Mouse (Mus musculus) c-Kit-positive CD71-positive TER-119-negative erythroid progenitor cells, embryonic 14.5 days (primary cell): ENCODE results near the gene Syt8.

ENCODE experiments used
- DNase-seq: peaks from one replicate; pipeline ENCODE4 v3.0.0-alpha.2; 2013; ENCODE audit warnings: low read depth

Syt8 gene

DNA sequence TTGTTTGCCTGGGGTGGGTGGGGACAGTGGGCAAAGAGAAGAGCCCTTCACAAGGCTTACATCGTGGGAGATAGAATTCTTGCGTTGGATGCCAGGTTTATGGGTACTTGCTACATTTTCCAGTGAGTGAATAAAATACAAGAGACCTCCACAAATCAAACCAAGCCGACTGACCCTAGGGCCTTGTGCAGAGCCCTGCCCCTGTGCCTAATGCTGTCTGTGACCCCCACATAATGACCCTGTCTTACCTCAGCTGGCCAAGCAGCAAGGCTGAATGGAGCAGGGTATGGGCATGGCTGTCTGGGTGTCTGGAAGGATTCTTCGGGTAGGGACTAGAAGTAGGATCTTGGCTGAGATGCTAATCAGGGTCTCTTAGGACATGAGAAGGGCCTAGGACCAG lies 11.6 kb downstream of the Syt8 start:
- DNase-seq = no peak

DNA sequence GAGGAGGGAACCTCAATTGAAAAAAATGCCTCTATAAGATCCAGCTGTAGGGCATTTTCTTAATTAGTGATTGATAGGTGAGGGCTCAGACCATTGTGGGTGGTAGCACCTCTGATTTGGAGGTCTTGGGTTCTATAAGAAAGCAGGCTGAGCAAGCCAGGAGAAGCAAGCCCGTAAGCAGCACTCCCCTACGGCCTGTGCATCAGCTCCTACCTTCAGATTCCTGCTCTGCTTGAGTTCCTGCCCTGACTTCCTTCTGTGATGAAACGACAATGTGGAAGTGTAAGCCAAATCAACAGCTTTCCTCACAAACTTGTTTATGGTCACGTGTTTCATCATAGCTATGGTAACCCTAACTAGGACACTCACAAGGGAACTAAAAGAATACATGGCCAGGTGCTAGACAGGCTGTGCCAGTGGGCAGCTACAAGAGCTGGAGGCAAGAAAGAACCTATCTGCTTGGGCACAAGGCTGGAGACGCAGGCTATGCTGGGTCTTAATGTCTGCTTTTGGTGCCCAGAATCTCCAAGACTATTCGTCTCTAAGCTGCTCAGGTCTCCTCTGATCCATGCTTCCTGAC lies 14.5 kb downstream of the Syt8 start:
- no peak for DNase-seq

DNA sequence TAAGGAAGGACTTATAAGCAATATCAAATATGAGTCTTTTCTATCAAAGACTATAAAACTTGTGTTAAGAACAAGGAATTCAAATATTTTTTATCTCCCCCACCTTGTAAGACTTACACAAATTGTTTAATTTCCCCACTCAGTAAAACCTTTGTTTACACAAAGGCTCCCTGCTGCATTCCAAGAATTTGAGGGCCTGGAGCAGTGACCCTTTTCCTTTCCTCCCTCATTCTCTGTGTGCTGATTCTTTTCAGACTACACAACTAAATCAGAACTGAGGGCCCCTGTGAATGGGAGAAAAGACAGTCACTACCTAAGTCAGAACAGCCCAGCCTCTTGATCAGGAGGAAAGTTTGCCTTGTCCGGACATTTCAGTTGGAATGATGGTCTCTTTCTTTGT lies 20.1 kb downstream of the Syt8 start:
- no peak for DNase-seq

DNA sequence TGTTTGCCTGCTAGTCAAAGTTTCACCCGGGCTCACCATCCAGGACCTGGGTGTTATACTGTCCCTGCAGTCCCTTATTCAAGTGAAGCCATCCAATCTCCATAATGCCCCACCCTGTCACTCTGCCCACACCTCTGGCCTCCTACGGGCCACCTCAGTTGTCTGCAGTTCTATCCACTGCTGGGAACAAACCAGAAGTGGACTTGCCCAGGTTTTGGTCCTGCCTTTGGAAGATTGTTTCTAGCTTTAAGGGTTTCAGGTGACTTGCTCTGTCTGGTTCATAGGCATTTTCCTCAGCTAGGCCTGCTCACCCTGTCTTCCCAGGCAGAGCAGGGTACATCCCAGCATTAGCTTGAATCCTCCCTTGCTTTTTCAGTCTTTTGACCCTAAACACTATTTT lies 20.6 kb downstream of the Syt8 start:
- no peak for DNase-seq

DNA sequence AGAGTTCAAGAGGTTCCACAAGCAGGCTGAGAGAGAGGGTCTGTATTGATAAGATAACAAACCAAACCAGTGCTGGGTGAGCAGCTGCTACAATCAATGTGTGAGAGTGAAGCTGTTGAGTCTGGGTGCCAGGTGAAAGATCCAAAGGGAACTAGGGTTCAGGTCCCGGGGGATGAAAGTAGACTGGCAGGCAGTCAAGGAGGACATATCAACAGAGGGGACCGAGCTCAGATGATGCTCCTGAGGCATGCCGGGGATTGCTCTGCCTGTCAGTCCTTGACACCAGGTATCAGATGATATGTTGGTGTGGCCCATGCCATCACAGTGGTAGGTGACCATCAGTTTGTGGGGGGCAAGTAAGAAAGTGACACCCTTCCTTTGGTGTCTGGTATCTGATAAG lies 22.2 kb downstream of the Syt8 start:
- DNase-seq = no peak

DNA sequence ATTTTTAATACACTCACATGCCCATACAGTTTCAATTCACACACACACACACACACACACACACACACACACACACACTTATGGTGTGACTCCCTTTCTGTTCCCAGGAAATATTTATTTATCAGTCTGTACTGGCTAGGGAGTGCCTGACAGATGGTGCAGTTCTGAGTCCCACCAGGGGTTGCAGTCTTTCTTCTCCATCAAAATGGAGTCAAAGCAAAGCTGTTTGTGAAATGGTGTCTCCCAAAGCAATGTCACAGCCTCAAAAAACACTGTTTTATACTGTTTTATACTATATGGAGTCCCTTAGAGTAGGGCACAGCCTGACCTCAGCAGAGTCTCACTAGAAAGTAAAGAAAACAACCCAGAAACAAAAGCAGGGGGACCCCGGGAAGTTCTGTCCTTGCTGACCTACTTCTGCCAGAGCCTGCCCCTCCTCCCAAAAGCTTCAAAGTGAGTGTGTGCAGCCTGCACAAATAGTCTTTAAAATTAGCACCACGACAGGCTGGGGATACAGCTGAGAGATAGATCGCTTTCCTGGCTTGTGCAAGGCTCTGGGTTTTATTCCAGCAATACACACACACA lies 22.7 kb downstream of the Syt8 start:
- DNase-seq = no peak

DNA sequence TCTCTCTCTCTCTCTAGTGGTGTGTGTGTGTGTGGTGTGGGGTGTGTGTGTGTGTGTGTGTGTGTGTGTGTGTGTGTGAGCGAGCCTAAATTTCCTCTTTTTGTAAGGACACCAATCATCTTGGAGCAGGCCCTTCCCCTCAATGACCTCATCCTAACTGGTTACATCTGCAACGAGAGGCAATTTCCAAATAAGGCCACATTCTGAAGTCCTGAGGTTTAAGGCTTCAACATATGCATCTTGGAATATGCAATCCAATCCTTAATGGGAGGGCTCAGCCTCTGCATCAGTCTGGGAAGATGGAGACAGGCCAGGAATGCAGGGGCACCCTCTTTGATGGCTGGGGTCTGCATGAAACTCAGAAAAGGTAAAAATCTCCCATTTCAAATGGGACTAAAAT lies 23.4 kb downstream of the Syt8 start:
- DNase-seq = no peak

DNA sequence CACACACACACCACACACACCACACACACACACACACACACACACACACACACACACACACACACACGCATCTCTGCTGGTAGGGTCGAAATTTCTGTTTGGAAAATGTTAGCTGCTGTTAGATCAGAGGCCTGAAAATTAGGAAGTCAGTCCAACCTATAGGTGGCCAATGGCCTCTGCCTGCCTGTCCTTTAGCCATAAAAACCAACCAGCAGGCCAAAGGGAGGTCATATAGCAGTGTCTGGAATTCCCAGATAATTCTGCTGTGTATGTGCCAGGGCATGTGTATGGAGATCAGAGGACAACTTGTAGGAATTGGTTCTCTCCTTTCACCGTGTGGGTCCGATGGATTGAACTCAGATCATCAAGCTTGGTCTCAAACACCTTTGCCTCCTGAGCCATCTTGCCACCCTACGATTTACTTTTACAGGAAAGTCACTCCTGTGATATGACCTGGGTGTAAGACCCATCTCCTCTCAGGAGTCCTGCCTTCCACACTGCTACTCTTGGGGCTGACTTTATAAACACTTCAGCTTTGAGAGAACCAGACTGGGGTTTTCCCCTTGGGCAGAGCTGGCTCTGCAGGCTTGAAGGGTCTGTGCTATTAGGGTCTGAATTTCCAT lies 24.1 kb downstream of the Syt8 start:
- DNase-seq = no peak

DNA sequence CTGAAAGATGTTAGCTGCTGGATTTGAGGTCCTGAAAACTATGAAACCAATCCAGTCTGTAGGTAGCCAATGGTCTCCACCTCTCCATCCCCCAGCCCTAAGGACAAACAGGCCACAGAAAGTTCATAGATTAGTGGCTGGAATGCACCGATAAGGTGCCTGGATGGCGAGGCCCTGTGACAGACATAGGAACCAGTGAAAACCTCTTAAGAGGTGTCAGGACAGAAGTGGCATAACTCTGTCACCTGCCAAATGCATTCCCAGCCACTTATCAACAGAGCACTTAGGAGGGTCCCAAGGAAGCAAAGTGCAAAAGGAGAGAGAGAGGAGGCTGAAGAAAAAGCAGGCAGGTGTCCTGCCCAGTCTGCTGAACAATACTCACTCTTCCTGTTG lies 24.6 kb downstream of the Syt8 start:
- no peak for DNase-seq

DNA sequence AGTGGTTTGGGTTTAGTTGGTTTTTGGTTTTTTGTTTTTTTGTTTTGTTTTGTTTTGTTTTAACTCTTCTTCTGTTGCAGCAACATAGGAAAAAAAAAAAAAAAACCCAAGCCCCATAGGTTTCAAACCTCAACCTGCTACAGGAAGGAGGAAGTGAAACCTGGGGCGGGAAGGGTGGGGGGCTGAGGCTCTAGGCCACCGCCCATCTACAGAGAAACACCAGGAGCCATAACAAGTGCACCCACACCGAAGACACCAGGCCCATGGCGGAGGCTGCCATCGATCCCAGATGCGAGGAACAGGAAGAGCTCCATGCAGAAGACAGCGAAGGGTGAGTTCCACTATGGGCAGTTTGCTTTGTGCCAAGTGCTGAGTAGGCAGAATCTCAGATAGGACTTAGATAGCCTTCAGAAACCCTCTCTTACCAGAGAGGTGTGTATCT lies 26.0 kb downstream of the Syt8 start, which contains the start of gene Lsp1:
TSS of gene Lsp1 (plus strand) at position 174 of the 442 bp plus-strand sequence.
- DNase-seq = no peak

DNA sequence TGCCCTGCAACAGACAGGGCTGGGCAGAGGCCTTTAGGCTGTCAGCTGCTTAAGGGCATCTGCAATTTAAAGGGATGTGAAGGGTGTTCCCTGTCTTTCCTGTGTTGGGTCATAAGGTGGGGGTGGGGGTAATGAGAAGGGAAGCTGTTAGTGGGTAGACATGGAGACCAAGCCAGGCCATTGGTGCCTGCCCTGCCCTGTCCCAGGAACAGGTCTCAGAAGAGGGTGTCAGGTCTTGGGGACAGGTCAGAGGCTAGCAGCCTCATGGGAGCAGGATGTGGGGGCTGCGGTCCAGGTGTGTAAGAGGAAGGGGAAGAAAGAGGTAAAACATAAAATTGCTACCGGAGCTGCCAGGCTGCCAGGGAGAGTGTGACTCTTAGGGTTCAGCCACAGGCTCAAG lies 26.8 kb downstream of the Syt8 start:
- no peak for DNase-seq

DNA sequence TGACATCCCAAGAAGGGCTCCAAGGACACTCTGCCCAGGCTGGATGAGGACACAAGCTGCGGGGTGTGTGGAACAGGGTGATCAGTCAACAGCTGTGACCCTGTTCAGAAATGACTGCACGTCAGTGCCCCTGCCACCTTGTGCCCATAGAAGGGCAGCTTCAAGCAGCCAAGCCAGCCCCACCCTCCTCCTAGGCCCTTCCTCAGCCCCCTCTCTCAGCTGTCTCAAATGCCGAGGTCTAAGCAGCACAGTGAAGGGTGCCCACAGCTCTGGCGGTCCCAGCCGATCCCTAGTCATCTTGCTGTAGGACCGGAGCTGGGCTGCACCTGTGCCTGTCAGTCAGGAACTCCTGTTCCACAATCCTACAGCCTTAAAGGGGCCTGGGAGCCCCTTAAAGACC lies 27.5 kb downstream of the Syt8 start:
- DNase-seq = no peak

DNA sequence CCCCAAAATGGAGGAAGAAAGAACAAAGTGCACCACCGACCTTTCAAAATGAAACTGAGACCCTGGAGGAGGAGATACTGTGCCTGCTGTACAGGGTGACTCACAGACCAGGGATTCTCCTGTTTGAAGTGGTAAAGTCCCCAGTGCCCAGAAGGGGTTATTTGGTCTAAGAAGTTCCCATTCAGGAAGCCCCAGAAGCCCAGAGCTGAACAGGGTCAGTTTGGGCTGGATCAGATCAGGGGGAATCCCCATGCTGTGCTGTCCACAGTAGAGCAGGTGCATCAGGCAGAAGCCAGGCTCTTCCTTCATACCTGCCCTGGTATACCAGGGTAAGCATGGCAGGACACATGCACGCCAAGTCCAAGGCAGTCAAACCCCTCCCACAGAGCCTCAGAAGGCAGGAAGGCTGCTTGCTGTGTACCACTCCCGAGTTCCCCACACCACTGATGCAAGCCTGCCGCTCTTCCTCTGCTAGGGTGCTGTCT lies 28.0 kb downstream of the Syt8 start:
- no peak for DNase-seq

DNA sequence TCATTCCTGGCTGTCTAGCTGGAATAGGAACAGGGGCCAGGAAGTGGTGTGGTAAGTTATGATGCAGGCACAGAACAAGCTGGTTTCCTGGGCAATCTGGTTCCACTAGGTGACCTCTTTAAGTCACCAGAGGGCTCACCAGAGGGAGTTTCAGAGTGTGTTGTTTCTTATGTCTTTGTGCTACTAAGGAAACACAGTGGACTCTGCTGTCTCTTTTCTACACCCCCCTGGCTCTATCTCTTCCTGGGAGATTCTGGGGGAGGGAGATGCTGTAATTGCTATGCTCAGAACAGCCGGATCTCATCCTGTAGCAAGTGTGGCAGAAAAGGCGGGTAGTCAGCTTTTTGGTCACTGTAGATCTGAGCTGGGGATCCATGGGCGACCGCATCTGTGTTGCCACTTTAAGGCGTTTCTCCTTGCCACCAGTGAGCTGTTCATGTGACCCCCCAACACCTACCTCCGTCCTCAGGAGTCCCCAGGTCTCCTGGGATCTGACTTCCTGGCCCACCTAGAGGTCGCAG lies 35.6 kb downstream of the Syt8 start:
- no peak for DNase-seq

DNA sequence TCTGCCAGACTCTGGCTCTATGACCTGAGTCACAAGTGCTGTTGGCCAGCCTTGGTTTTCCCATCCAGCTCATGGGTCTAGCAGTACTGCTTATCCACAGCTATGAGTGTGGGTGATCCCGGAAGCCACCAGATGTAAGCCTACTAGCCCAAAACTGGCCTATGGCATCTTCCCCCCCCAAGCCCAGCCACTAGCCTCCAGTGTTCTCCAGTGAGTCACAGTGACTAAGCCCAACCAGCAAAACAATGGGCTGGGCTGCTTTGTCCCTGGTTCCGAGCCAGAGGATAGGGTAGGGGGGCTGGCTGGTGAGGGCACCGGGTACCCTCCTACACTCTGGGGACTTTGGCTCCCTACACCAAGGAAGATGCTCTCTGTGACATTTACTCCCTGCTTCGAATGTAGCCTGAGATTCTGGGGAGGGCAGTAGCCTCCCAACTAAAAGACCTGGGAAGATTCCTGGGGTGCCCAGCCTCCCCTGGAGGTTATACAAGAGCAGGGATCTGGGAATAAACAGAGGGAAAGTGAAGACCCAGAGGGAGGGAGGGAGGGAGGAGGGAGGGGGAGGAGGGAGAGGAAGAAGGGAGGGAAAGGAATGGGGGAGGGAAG lies 36.3 kb downstream of the Syt8 start:
- no peak for DNase-seq

DNA sequence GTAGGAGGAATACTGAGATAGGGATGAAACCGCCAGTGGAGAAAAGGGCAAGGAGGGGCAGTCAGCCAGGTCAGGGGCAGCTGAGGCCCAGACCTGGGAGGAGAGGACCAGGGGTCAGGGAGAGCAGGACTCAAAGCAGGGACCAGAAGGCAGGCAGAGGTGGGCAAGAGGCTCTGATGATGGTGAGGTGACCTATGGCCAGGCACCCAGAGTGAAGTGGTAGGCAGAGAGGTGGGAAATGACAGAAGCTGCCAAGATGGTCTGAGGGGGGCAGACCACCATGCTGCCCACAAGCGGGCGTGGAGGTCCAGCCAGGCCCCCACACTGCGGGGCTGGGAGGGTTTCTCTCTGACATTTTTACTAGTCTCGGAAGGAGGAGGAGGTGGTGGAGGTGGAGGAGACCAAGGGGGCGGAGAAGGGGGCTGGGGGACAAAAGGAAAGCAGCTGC lies 36.8 kb downstream of the Syt8 start:
- no peak for DNase-seq

DNA sequence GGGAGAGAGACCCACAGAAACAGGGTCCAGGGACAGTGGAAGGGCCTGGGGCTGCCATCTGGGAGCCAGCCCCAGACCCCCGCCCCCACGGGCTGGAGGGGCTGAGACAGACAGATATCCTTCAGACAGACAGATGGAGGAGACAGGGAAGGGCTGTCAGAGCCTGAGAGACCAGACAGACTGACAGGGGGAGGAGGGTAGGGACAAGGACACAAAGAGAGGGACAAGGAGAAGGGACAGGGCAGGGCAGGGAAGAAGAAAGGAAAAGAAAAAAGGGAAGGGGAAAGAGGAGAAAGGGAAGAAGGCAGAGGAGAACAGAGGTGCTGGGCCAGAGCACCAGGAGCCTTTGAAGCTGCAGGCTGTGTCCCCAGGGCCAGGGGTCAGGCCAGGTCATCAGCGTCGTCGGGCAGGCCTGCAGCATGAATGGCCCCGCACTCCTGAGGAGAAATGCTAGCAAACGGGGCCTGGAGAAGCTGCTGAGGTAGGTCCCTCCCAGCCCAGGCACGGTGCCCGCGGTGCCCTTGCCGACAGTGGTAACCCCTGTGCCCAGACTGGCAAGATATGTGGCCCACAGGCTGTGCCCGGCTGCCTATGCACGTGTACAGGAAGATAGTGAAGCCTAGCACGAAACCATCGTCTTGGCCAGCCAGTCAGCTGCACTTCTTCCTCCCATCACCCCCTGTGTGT lies 37.4 kb downstream of the Syt8 start:
- DNase-seq = no peak

DNA sequence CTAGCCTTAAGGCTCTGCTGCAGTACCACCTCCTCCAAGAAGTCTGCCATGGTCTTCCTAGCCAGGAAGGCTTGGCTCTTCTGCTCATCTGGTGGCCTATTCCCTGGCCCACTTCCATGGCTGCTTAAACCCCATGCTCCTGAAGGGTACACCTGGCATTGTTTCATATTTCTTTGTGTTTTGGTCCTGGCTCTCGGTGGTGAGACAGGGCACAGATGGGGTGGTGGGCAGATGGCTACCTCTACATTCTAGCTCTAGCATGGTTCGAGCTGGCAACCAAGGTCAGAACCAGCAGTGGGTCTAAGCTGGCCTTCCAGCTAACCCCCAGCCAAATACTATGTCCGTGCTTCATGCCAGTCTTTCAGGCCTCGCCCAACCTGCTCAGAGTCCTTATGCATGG lies 38.3 kb downstream of the Syt8 start:
- no peak for DNase-seq

DNA sequence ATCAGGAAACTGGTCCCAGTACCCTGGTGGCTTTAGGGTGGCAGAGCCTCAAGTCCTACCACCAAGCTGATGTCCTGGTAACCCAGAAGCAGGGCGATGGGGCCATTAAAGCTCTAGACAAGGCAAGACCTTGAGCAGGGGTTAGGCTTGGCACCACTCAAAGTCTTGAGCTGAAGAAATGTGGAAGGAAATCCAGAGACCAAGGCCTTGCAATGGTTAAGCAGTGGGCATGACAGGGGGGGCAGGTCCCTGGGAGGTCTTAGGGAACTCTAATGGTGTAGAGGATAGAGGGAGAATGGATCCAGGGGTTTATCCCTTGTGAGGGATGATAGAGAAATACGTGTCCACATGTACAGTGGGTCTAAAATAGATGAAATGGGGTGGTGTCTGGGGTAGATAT lies 38.8 kb downstream of the Syt8 start:
- no peak for DNase-seq

DNA sequence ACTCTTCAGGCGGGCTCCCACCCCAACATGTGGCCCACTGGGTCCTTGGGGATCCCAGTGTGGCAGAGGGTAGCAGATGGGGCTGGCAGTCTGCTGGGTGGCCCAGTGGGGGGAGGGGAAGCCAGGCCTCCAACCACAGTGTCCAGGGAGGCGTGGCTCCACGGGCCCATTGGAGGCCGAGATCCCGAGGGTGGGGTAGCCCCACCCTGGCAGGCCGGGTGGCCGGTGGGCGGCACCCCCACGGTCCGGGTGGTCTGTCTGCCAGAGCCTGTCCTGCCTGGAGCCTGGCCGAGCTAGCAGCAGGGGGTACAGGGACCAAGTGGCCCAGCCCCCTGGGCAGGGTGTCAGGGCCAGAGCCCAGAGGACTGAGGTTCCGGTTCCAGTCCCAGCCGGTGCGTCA lies 40.1 kb downstream of the Syt8 start:
- no peak for DNase-seq

DNA sequence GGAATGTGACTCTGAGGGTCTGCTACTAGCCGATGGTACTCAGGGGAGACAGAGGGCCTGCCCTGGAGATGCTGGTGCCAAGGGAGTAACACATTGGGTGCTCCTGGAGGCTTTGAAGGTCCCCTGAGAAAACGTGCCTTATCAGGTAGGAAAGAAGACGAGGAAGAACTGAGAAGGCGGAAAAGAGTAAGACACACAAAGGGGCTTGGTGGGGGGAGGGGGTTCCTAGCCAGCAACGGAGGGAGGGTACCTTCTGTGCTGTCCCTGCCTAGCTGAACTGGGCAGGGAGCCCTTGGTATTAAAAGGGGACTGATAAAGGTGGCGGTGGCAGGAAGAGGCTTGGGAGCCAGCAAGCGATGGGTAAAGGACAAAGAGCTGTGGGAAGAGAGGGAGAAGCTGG lies 41.0 kb downstream of the Syt8 start:
- DNase-seq = no peak

DNA sequence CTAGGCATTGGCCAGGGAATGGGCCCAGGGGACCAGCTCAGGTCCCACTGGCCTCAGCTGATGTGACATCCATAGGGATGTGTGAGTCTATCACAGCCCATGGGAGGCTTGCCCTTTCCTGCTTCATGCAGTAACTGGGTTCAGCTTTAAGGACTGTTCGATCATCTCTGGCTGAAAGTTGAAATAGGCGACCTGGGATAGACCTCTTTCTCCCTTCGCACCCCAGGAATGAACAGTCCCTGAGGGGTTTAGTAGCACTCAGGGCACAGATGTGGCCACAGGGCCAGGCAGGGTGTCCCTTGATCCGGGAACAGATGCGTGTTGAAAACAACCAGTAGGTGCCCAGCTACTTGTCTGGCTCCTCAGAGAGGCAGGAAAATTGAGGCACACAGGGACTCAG lies 41.6 kb downstream of the Syt8 start:
- DNase-seq = no peak
